Mouse (Mus musculus) heart, embryonic 15.5 days (tissue): Measurements from ENCODE around the gene Plcd4. TPM values are rescaled to one million over a fixed set of nuclear protein-coding genes. Genes with fewer than 3 reads are reported as not detected.
"Not testable (repeated sequence)": the region's sequence is repeated elsewhere in the genome, so short reads cannot be mapped to it uniquely, and the experiment has no call there.

Experiments
- ATAC-seq: fragments of 200-750 bp; cut with Nextera tagmentation; replicated peaks from 2 replicates; pipeline ENCODE4 v1.8.0; 2017; ENCODE audit warnings: low read depth, moderate TSS enrichment; ENCODE audit not compliant: insufficient number of reproducible peaks, insufficient read depth, low FRiP score
- H3K27ac ChIP-seq: fragments of 300-500 bp; sonication (generic); 2 replicates; pipeline ENCODE4 v1.5.1; 2015; ENCODE audit warnings: mild to moderate bottlenecking, inconsistent platforms
- H3K27me3 ChIP-seq: fragments of 300-500 bp; sonication (generic); 2 replicates; pipeline ENCODE4 v1.6.1; 2015; ENCODE audit warnings: inconsistent platforms
- H3K36me3 ChIP-seq: fragments of 300-500 bp; sonication (generic); 2 replicates; pipeline ENCODE4 v1.6.1; 2015; ENCODE audit warnings: mild to moderate bottlenecking, inconsistent platforms
- H3K4me1 ChIP-seq: fragments of 300-500 bp; sonication (generic); replicated peaks from 2 replicates; pipeline ENCODE4 v1.6.1; 2015; ENCODE audit warnings: inconsistent platforms
- H3K4me2 ChIP-seq: fragments of 300-500 bp; sonication (generic); 2 replicates; pipeline ENCODE4 v1.6.1; 2015; ENCODE audit warnings: inconsistent platforms, mild to moderate bottlenecking, moderate library complexity
- H3K4me3 ChIP-seq: fragments of 300-500 bp; sonication (generic); 2 replicates; pipeline ENCODE4 v1.5.1; 2015; ENCODE audit warnings: mild to moderate bottlenecking, inconsistent platforms
- H3K9ac ChIP-seq: fragments of 300-500 bp; sonication (generic); 2 replicates; pipeline ENCODE4 v1.6.1; 2015; ENCODE audit warnings: mild to moderate bottlenecking, inconsistent platforms
- H3K9me3 ChIP-seq: fragments of 300-500 bp; sonication (generic); replicated peaks from 2 replicates; pipeline ENCODE4 v1.6.1; 2016; ENCODE audit warnings: inconsistent platforms
- WGBS: fragments of 180-500 bp; shearing (Covaris S2); methylation state at CpG from one replicate; pipeline ENCODE4 v1.1.7; 2015; ENCODE audit warnings: mixed read lengths; 5-methylcytosine and 5-hydroxymethylcytosine counted together
- polyA plus RNA-seq: library from polyadenylated mRNA; unstranded; fragments of >200 nt; fragmentation: Nextera tagmentation; extraction: Ambion mirVana; gene quantifications from 2 replicates; pipeline ENCODE4 v1.2.1, GENCODE M21; 2015

Gene Plcd4
- 0.30 and 0.86 TPM in 2 replicates for polyA plus RNA-seq

- no peak for ATAC-seq
- no peak within 1 kb of the TSS for H3K27ac ChIP-seq
- H3K4me1 ChIP-seq, result peaks cover 5% of the 10 kb centered on the region; the same call in 1 of the 2 replicates
- H3K27me3 ChIP-seq, result peaks cover 6% of the 10 kb centered on the region; the same call in 1 of the 2 replicates
- H3K4me3 ChIP-seq, result 0 out of 2 replicates have a peak within 1 kb of the TSS, but pooled peaks have one; percentile 1
- no peaks in the 10 kb centered on the region for H3K9me3 ChIP-seq
- no peaks in the 10 kb centered on the region for H3K36me3 ChIP-seq
- H3K4me2 ChIP-seq, result 0 out of 2 replicates have a peak within 1 kb of the TSS, but pooled peaks have one; percentile 18
- H3K9ac ChIP-seq, result no peak within 1 kb of the TSS
- WGBS, result 5% methylated on average over 6 of the region's 6 CpGs
These were observed at the start of gene Plcd4 for GRCm38 (mm10) chr1:74542451-74542961. Gene Plcd4 (plus strand): TSS chr1:74542888.

GRCm38 (mm10) chr1:74501106-74501505 is 41.6 kb upstream of the Plcd4 start:
- H3K9ac ChIP-seq, result no peak overlapping the region
- H3K4me3 ChIP-seq, result no peak overlapping the region
- no peaks in the 10 kb centered on the region for H3K27me3 ChIP-seq
- no peaks in the 10 kb centered on the region for H3K9me3 ChIP-seq
- no peaks in the 10 kb centered on the region; the same call in 1 of the 2 replicates for H3K36me3 ChIP-seq
- no peak overlapping the region for H3K4me2 ChIP-seq
- peaks cover 9% of the 10 kb centered on the region for H3K4me1 ChIP-seq
- H3K27ac ChIP-seq, result no peak overlapping the region
- ATAC-seq, result no peak
- WGBS, result 71% methylated on average over 1 of the region's 1 CpGs

- Histone ChIP-seq H3K9ac (peak overlapping the region; percentile 77), H3K27me3 (no peaks in the 10 kb centered on the region), H3K4me3 (peak overlapping the region; percentile 95), H3K4me2 (peak overlapping the region; percentile 72), H3K4me1 (peaks cover 31% of the 10 kb centered on the region), H3K9me3 (no peaks in the 10 kb centered on the region), H3K27ac (peak overlapping the region; percentile 79), H3K36me3 (no peaks in the 10 kb centered on the region)
- under 1% methylated on average over 22 of the region's 22 CpGs for WGBS
- ATAC-seq, result no peak; the same call in 1 of the 2 replicates
These were observed 37.3 kb upstream of the Plcd4 start for GRCm38 (mm10) chr1:74505393-74505720.

GRCm38 (mm10) chr1:74505721-74506464 is 36.8 kb upstream of the Plcd4 start, which contains the start of gene Cnot9:
Gene Cnot9 (plus strand): TSS chr1:74506058.
- Histone ChIP-seq H3K4me3 (peak within 1 kb of the TSS; percentile 95), H3K4me2 (peak within 1 kb of the TSS; percentile 81), H3K9ac (peak within 1 kb of the TSS; percentile 89), H3K4me1 (peaks cover 31% of the 10 kb centered on the region), H3K36me3 (no peaks in the 10 kb centered on the region), H3K27ac (peak within 1 kb of the TSS; percentile 89), H3K27me3 (no peaks in the 10 kb centered on the region), H3K9me3 (no peaks in the 10 kb centered on the region)
- under 1% methylated on average over 61 of the region's 64 CpGs for WGBS
- peak; percentile 100 for ATAC-seq

GRCm38 (mm10) chr1:74506471-74506881 is 36.2 kb upstream of the Plcd4 start:
- Histone ChIP-seq H3K9me3 (no peaks in the 10 kb centered on the region), H3K9ac (peak overlapping the region; percentile 89), H3K4me2 (peak overlapping the region; percentile 81), H3K36me3 (no peaks in the 10 kb centered on the region), H3K27ac (peak overlapping the region; percentile 89), H3K4me1 (peaks cover 31% of the 10 kb centered on the region), H3K4me3 (peak overlapping the region; percentile 95), H3K27me3 (no peaks in the 10 kb centered on the region)
- WGBS, result under 1% methylated on average over 30 of the region's 34 CpGs
- peak; percentile 30 for ATAC-seq

DNA sequence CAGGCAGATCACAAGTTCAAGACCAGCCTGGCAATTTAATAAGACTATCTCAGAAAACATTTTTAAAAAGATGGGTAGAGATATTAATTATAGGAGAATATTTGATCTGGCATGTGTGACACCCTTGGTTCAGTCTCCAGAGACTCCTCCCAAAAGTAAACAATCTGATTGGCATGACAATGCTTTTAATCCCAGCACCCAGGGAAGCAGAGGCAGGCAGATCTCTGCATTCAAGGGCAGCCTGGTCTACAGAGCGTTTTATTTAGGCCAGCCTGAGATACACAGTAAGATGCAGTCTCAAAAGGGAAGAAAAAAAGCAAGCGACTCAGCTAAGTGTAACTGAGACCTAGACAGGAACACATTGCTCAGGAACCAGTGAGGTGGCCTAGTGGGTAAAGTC is 34.9 kb upstream of the Plcd4 start:
- H3K36me3 ChIP-seq, result no peaks in the 10 kb centered on the region
- no peaks in the 10 kb centered on the region for H3K27me3 ChIP-seq
- no peak overlapping the region for H3K27ac ChIP-seq
- 96% methylated on average over 2 of the region's 2 CpGs for WGBS
- peak overlapping the region; percentile 81 for H3K4me2 ChIP-seq
- no peaks in the 10 kb centered on the region for H3K9me3 ChIP-seq
- peak overlapping the region; percentile 95 for H3K4me3 ChIP-seq
- ATAC-seq, result no peak
- peaks cover 31% of the 10 kb centered on the region for H3K4me1 ChIP-seq
- peak overlapping the region; percentile 89; the same call in 1 of the 2 replicates for H3K9ac ChIP-seq

GRCm38 (mm10) chr1:74511306-74511705 is 31.4 kb upstream of the Plcd4 start:
- Histone ChIP-seq H3K27me3 (no peaks in the 10 kb centered on the region), H3K4me2 (no peak overlapping the region), H3K9ac (no peak overlapping the region), H3K36me3 (no peaks in the 10 kb centered on the region), H3K9me3 (no peaks in the 10 kb centered on the region), H3K4me3 (no peak overlapping the region), H3K27ac (no peak overlapping the region), H3K4me1 (peaks cover 22% of the 10 kb centered on the region)
- 95% methylated on average over 5 of the region's 5 CpGs for WGBS
- no peak for ATAC-seq

DNA sequence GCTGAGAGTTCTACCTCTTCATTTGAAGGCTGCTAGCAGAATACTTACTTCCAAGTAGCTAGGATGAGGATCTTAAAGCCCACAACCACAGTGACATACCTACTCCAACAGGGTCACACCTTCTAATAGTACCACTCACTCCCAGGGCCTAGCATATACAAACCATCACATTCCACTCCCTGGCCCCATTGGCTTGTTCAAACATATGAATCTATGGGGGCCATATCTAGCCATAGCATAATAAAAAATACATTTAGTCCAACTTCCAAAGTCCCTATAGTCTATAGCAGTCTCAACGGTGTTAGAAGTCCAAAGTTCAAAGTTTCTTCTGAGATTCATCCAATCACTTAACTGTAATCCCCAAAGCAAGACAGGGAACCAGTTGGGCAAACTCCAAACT is 29.7 kb upstream of the Plcd4 start:
- H3K4me3 ChIP-seq, H3K27ac ChIP-seq, H3K4me1 ChIP-seq, H3K36me3 ChIP-seq, H3K27me3 ChIP-seq, ATAC-seq, H3K4me2 ChIP-seq, H3K9ac ChIP-seq, H3K9me3 ChIP-seq: not testable (repeated sequence)
- 94% methylated on average over 1 of the region's 1 CpGs for WGBS

DNA sequence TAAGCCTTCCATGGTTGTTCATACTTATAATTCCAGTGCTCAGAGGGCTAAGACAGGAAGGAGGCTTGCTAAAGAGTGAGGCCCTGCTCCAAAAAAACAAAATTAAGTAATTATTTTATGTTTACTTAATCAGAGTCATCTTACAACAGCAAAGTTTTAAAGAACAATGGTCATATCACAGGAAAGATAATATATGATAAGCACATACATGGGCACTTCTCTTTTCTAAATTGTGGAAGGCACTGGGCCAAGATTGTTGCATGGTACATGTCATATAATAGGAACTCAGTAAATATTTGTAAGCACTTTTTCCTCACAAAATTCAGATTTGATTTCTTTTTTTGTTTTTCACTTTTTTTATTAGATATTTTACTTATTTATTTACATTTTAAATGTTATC is 22.8 kb upstream of the Plcd4 start:
- Histone ChIP-seq H3K36me3 (peaks cover 49% of the 10 kb centered on the region), H3K4me3 (no peak overlapping the region), H3K9ac (no peak overlapping the region), H3K9me3 (no peaks in the 10 kb centered on the region), H3K27me3 (no peaks in the 10 kb centered on the region), H3K4me1 (no peaks in the 10 kb centered on the region), H3K27ac (no peak overlapping the region), H3K4me2 (no peak overlapping the region)
- no peak for ATAC-seq

GRCm38 (mm10) chr1:74524746-74525145 is 17.9 kb upstream of the Plcd4 start:
- 92% methylated on average over 4 of the region's 4 CpGs for WGBS
- Histone ChIP-seq H3K36me3 (peaks cover 79% of the 10 kb centered on the region), H3K27me3 (no peaks in the 10 kb centered on the region)

DNA sequence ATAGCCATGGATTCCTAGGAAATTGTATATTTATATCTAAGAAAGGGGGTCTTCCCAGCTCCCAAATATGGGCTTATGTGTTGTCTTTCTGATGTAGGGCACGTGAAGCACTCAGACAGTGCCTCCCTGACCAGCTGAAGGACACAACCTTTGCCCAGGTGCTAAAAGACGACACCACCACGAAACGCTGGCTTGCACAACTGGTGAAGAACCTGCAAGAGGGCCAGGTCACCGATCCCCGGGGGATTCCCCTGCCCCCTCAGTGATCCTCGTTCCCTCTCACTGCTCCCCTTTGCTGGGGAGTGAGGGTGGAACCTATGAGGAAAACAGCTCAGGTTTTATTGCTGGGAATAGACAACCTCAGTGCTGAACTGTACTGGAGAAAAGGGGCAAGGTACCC is 14.1 kb upstream of the Plcd4 start:
- WGBS, result 90% methylated on average over 7 of the region's 7 CpGs

More at GRCm38 (mm10) chr1:74524746-74525145, 17.9 kb upstream of the Plcd4 start:
- Histone ChIP-seq H3K27ac (no peak overlapping the region), H3K4me1 (no peaks in the 10 kb centered on the region), H3K4me2 (no peak overlapping the region), H3K9ac (no peak overlapping the region), H3K4me3 (no peak overlapping the region), H3K9me3 (no peaks in the 10 kb centered on the region)
- no peak for ATAC-seq

More for the DNA sequence above, 14.1 kb upstream of the Plcd4 start:
- Histone ChIP-seq H3K4me2 (no peak overlapping the region), H3K9ac (no peak overlapping the region), H3K27me3 (no peaks in the 10 kb centered on the region), H3K4me1 (no peaks in the 10 kb centered on the region), H3K27ac (no peak overlapping the region), H3K36me3 (peaks cover 80% of the 10 kb centered on the region), H3K9me3 (no peaks in the 10 kb centered on the region), H3K4me3 (no peak overlapping the region)
- no peak for ATAC-seq
